Comparison of ENCODE assay signal across 19 mouse cellular contexts in the genomic region with DNA sequence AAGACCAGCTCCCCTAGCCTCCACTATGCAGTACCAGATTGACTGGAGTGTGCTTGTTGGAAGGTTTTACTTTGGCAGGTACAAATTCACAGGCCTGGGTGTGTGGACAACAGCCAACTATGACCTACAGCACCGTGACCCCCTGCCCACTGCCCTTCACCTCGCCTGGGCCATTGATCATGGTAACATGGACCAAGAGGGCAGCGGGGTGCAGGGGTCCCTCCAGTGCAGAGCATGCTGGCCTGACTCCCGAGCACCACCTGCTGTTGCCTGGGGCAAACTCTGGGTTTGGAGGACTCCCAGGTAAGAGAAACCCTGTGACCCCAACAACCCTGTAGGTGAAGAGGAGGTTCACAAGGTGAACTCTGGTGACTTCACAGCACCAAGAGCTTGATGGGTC. TPM values are rescaled to one million over a fixed set of nuclear protein-coding genes. Genes with fewer than 3 reads are reported as not detected.
DNase-seq lines count a peak whose midpoint lies in the region; ATAC-seq and TF ChIP-seq lines count a peak whose summit lies in the region.
"Had no signal": no experiment of that assay in that cellular context is flagged by ENCODE, and none has a peak within 500 bp of the region (broad histone marks: within the 10 kb centered on the region; RNA-seq: fewer than 3 reads in every experiment).

No protein-coding gene starts in this region.

- 67% methylated on average over 4 of the region's 4 CpGs for WGBS in kidney, postnatal 0 days
- WGBS in lung, postnatal 0 days: 79% methylated on average over 4 of the region's 4 CpGs

- TF ChIP-seq POLR2A in MEL (IDR thresholded peaks at IDR 0.05; ENCODE audit: control insufficient read depth in 1 of 2, insufficient read depth in 1 of 2, low read depth in 1 of 2, low read length in 2 of 2, poor library complexity in 1 of 2): no peak

- H3K4me1 ChIP-seq in kidney, postnatal 0 days (replicated peaks; ENCODE audit: insufficient read depth, low read length): no peaks in the 10 kb centered on the region
- H3K4me1 ChIP-seq in lung, postnatal 0 days (ENCODE audit: insufficient read depth, low read depth, low read length): peaks cover 17% of the 10 kb centered on the region
- H3K4me1 ChIP-seq in E14TG2a.4 (replicated peaks; ENCODE audit: low read depth, low read length) (peaks cover 81% of the 10 kb centered on the region), MEL (ENCODE audit: control insufficient read depth in 1 of 2, insufficient read depth in 2 of 2, low read length in 2 of 2) (no peaks in the 10 kb centered on the region)

- no peak overlapping the region for H3K9ac ChIP-seq in kidney, postnatal 0 days (ENCODE audit: low read depth, low read length)
- no peak overlapping the region for H3K9ac ChIP-seq in lung, postnatal 0 days (replicated peaks; ENCODE audit: low read depth)
- H3K9ac ChIP-seq in MEL (ENCODE audit: control insufficient read depth, low read depth, low read length, poor library complexity, severe bottlenecking): no peak overlapping the region
- H3K9ac ChIP-seq: embryonic facial prominence, embryonic 13.5 days; forebrain, embryonic 12.5 days; forebrain, postnatal 0 days; heart, embryonic 13.5 days; hindbrain, embryonic 15.5 days had no signal

- DNase-seq in kidney, postnatal 0 days (ENCODE audit: low spot score): no peak
- DNase-seq in kidney, adult 18-20 months: no peak
- DNase-seq in lung, postnatal 0 days (ENCODE audit: low spot score): no peak
- no peak for DNase-seq in lung, postnatal 25 days (ENCODE audit: low spot score)
- no peak for DNase-seq in MEL (ENCODE audit: low read depth, low spot score)
- DNase-seq in embryo, embryonic 11 days: no peak
- DNase-seq: adrenal gland, adult 8-10 months; cerebellum, adult 11-12 months; cerebellum, adult 9-10 months; cerebellum, postnatal 25 days; forebrain, postnatal 0 days; gastrocnemius, postnatal 25 days; heart, adult 11 months; heart, postnatal 36 days had no signal

- no peaks in the 10 kb centered on the region for H3K36me3 ChIP-seq in kidney, postnatal 0 days (ENCODE audit: insufficient read depth, low read length)
- no peaks in the 10 kb centered on the region for H3K36me3 ChIP-seq in lung, postnatal 0 days (ENCODE audit: insufficient read depth, low read length)
- H3K36me3 ChIP-seq in E14TG2a.4 (ENCODE audit: insufficient read depth, low read length) (no peaks in the 10 kb centered on the region), MEL (ENCODE audit: control insufficient read depth in 1 of 2, insufficient read depth in 2 of 2, low read length in 2 of 2) (no peaks in the 10 kb centered on the region)
- H3K36me3 ChIP-seq: embryonic facial prominence, embryonic 13.5 days; forebrain, embryonic 12.5 days; heart, embryonic 13.5 days; hindbrain, embryonic 15.5 days had no signal

- no peaks in the 10 kb centered on the region for H3K9me3 ChIP-seq in kidney, postnatal 0 days (replicated peaks; ENCODE audit: low read length)
- H3K9me3 ChIP-seq in lung, postnatal 0 days (ENCODE audit: low read length): no peaks in the 10 kb centered on the region
- H3K9me3 ChIP-seq in E14TG2a.4 (ENCODE audit: low read length) (no peaks in the 10 kb centered on the region), MEL (replicated peaks; ENCODE audit: insufficient read depth, low read length) (no peaks in the 10 kb centered on the region)
- H3K9me3 ChIP-seq: embryonic facial prominence, embryonic 13.5 days; forebrain, embryonic 12.5 days; heart, embryonic 13.5 days; hindbrain, embryonic 15.5 days had no signal

- ATAC-seq in kidney, postnatal 0 days (replicated peaks; ENCODE audit: low FRiP score, low read depth): no peak
- ATAC-seq in lung, postnatal 0 days: no peak
- ATAC-seq: forebrain, postnatal 0 days had no signal

- no peaks in the 10 kb centered on the region for H3K79me2 ChIP-seq in MEL (ENCODE audit: control insufficient read depth, insufficient read depth, low read length, poor library complexity)

- no peaks in the 10 kb centered on the region for H3K27me3 ChIP-seq in kidney, postnatal 0 days (ENCODE audit: insufficient read depth, low read length)
- H3K27me3 ChIP-seq in lung, postnatal 0 days (replicated peaks; ENCODE audit: insufficient read depth, low read length): no peaks in the 10 kb centered on the region
- H3K27me3 ChIP-seq in E14TG2a.4 (ENCODE audit: insufficient read depth, low read length) (no peaks in the 10 kb centered on the region), MEL (ENCODE audit: control insufficient read depth in 1 of 2, insufficient read depth in 2 of 2, low read length in 2 of 2) (no peaks in the 10 kb centered on the region)
- H3K27me3 ChIP-seq: embryonic facial prominence, embryonic 13.5 days; heart, embryonic 13.5 days; hindbrain, embryonic 15.5 days had no signal

- no peak overlapping the region for H3K4me2 ChIP-seq in kidney, postnatal 0 days (ENCODE audit: low read length)
- no peak overlapping the region for H3K4me2 ChIP-seq in lung, postnatal 0 days (replicated peaks; ENCODE audit: low read depth, low read length)
- H3K4me2 ChIP-seq: embryonic facial prominence, embryonic 13.5 days; forebrain, embryonic 12.5 days; heart, embryonic 13.5 days; hindbrain, embryonic 15.5 days had no signal

- no peak for TF ChIP-seq EP300 in lung, postnatal 0 days (IDR thresholded peaks at IDR 0.05)
- no peak for TF ChIP-seq EP300 in MEL (IDR thresholded peaks at IDR 0.05; ENCODE audit: low read depth in 1 of 2, low read length in 2 of 2)

- no peak overlapping the region for H3K27ac ChIP-seq in kidney, postnatal 0 days
- no peak overlapping the region for H3K27ac ChIP-seq in lung, postnatal 0 days (ENCODE audit: low read length)
- H3K27ac ChIP-seq in MEL (ENCODE audit: control insufficient read depth, low read depth, low read length): no peak overlapping the region
- H3K27ac ChIP-seq: embryonic facial prominence, embryonic 13.5 days; forebrain, embryonic 12.5 days; heart, embryonic 13.5 days; hindbrain, embryonic 15.5 days had no signal

- no peak overlapping the region for H3K4me3 ChIP-seq in kidney, postnatal 0 days (replicated peaks; ENCODE audit: low read depth, low read length)
- no peak overlapping the region for H3K4me3 ChIP-seq in lung, postnatal 0 days (ENCODE audit: low read depth, low read length)
- H3K4me3 ChIP-seq in E14TG2a.4 (replicated peaks; ENCODE audit: low read length) (no peak overlapping the region), MEL (ENCODE audit: control insufficient read depth in 1 of 2, insufficient read depth in 1 of 2, low read depth in 2 of 2, low read length in 2 of 2) (no peak overlapping the region)
- H3K4me3 ChIP-seq: embryonic facial prominence, embryonic 13.5 days; forebrain, embryonic 12.5 days; heart, embryonic 13.5 days; hindbrain, embryonic 15.5 days had no signal

- no peak; the same call in 1 of the 2 replicates for TF ChIP-seq RAD21 in MEL (IDR thresholded peaks at IDR 0.05; ENCODE audit: low read depth, low read length)

- TF ChIP-seq CTCF in kidney, postnatal 0 days (IDR thresholded peaks at IDR 0.05; ENCODE audit: low read depth): peak; percentile 28; the same call in 1 of the 2 replicates
- TF ChIP-seq CTCF in lung, postnatal 0 days (IDR thresholded peaks at IDR 0.05): peak; percentile 27
- peak; percentile 10; the same call in 1 of the 2 replicates for TF ChIP-seq CTCF in E14TG2a.4 (conservative IDR thresholded peaks at IDR 0.05; ENCODE audit: low read length)
- peak in 2 of 3 experiments; percentile 11 to 26; a peak in 2 of 6 replicates for TF ChIP-seq CTCF in MEL (IDR thresholded peaks at IDR 0.05 in 2 of 3, conservative IDR thresholded peaks at IDR 0.05 in 1 of 3; ENCODE audit: control insufficient read depth in 1 of 3, insufficient read depth in 1 of 3, low read depth in 2 of 3, low read length in 3 of 3, poor library complexity in 1 of 3, severe bottlenecking in 1 of 3)

TF ChIP-seq in MEL, 35 proteins besides CTCF, POLR2A, EP300 and RAD21:
- TF ChIP-seq SMC3 (IDR thresholded peaks at IDR 0.05; ENCODE audit: low read depth, low read length): 0 out of 2 replicates have a peak, but pooled peaks have one; percentile 12
- no peak for TF ChIP-seq TCF12 (IDR thresholded peaks at IDR 0.05; ENCODE audit: low read depth, low read length)

RNA-seq across cellular contexts. Expression of a gene that starts 27.9 kb away (rescaled TPM):
- polyA plus RNA-seq in kidney, postnatal 0 days (2015; fragmentation: Nextera tagmentation; extraction: Ambion mirVana): 17.4 and 20.8 TPM in 2 replicates
- 131 and 145 TPM in 2 replicates for polyA plus RNA-seq in lung, postnatal 0 days (2015; fragmentation: Nextera tagmentation; extraction: Ambion mirVana)
- total RNA-seq in MEL (2012; rRNA removed): 13.3 and 13.4 TPM in 2 replicates
- 10 to 100 TPM in 1 of 2 experiments, not detected in 1; 10.1 TPM for polyA plus RNA-seq in MEL (2012; ENCODE audit: insufficient read depth in 1 of 2, insufficient read length in 2 of 2, low read depth in 1 of 2, low replicate concordance in 2 of 2, missing spikeins in 1 of 2)

RNA-seq across cellular contexts. Expression of a gene that starts 39.7 kb away (rescaled TPM):
- polyA plus RNA-seq in kidney, postnatal 0 days (2015; fragmentation: Nextera tagmentation; extraction: Ambion mirVana): 21.9 and 26.0 TPM in 2 replicates
- 6.9 and 7.3 TPM in 2 replicates for polyA plus RNA-seq in lung, postnatal 0 days (2015; fragmentation: Nextera tagmentation; extraction: Ambion mirVana)
- total RNA-seq in MEL (2012; rRNA removed): 28.4 and 32.8 TPM in 2 replicates
- polyA plus RNA-seq in MEL (2012; ENCODE audit: insufficient read depth in 1 of 2, insufficient read length in 2 of 2, low read depth in 1 of 2, low replicate concordance in 2 of 2, missing spikeins in 1 of 2): 10 to 100 TPM in 1 of 2 experiments, not detected in 1; 29.9 TPM

RNA-seq across cellular contexts. Expression of a gene that starts 57.0 kb away (rescaled TPM):
- 3.4 TPM in 2 replicates for polyA plus RNA-seq in kidney, postnatal 0 days (2015; fragmentation: Nextera tagmentation; extraction: Ambion mirVana)
- polyA plus RNA-seq in lung, postnatal 0 days (2015; fragmentation: Nextera tagmentation; extraction: Ambion mirVana): 1.0 and 1.4 TPM in 2 replicates
- 0.92 and 1.3 TPM in 2 replicates for total RNA-seq in MEL (2012; rRNA removed)
- polyA plus RNA-seq in MEL (2012; ENCODE audit: insufficient read depth in 1 of 2, insufficient read length in 2 of 2, low read depth in 1 of 2, low replicate concordance in 2 of 2, missing spikeins in 1 of 2): 1 to 10 TPM in 1 of 2 experiments, not detected in 1; 6.2 TPM

RNA-seq across cellular contexts. Expression of a gene that starts 57.0 kb away (rescaled TPM):
- 434 and 437 TPM in 2 replicates for polyA plus RNA-seq in kidney, postnatal 0 days (2015; fragmentation: Nextera tagmentation; extraction: Ambion mirVana)
- 211 and 233 TPM in 2 replicates for polyA plus RNA-seq in lung, postnatal 0 days (2015; fragmentation: Nextera tagmentation; extraction: Ambion mirVana)
- total RNA-seq in MEL (2012; rRNA removed): 349 and 366 TPM in 2 replicates
- polyA plus RNA-seq in MEL (2012; ENCODE audit: insufficient read depth in 1 of 2, insufficient read length in 2 of 2, low read depth in 1 of 2, low replicate concordance in 2 of 2, missing spikeins in 1 of 2): 100 to 1,000 TPM; 329 to 645 TPM
